In genomic region chr2:129056597-129056996, GRCm38 (mm10) we compare ENCODE assay signal across 10 mouse cellular contexts. TPM values are rescaled to one million over a fixed set of nuclear protein-coding genes. Genes with fewer than 3 reads are reported as not detected.
DNase-seq lines count a peak whose midpoint lies in the region; ATAC-seq and TF ChIP-seq lines count a peak whose summit lies in the region.
"Had no signal": no experiment of that assay in that cellular context is flagged by ENCODE, and none has a peak within 500 bp of the region (broad histone marks: within the 10 kb centered on the region; RNA-seq: fewer than 3 reads in every experiment).

No protein-coding gene starts in this region.

- no peak overlapping the region for H3K4me2 ChIP-seq in intestine, postnatal 0 days (replicated peaks; ENCODE audit: low read depth)
- H3K4me2 ChIP-seq in intestine, embryonic 16.5 days (ENCODE audit: low read depth, low read length) = no peak overlapping the region
- H3K4me2 ChIP-seq: embryonic facial prominence, embryonic 13.5 days; neural tube, embryonic 13.5 days had no signal

- H3K27me3 ChIP-seq in intestine, postnatal 0 days (replicated peaks; ENCODE audit: control insufficient read depth, insufficient read depth, low read length) = no peaks in the 10 kb centered on the region; the same call in 1 of the 2 replicates
- no peaks in the 10 kb centered on the region for H3K27me3 ChIP-seq in intestine, embryonic 16.5 days (replicated peaks; ENCODE audit: control insufficient read depth, insufficient read depth, low read length)
- H3K27me3 ChIP-seq: embryonic facial prominence, embryonic 13.5 days; neural tube, embryonic 13.5 days had no signal

- H3K9ac ChIP-seq in intestine, postnatal 0 days (ENCODE audit: low read depth, low read length) = no peak overlapping the region
- no peak overlapping the region for H3K9ac ChIP-seq in intestine, embryonic 16.5 days (ENCODE audit: low read depth, low read length)
- H3K9ac ChIP-seq: embryonic facial prominence, embryonic 13.5 days; neural tube, embryonic 13.5 days had no signal

- peak; percentile 7 to 24 for DNase-seq in CD8-positive naive resting alpha-beta T cell, adult 2 months (ENCODE audit: low read depth in 2 of 2, low spot score in 2 of 2)
- peak; percentile 23 for DNase-seq in T-cell, adult 2 months (ENCODE audit: low spot score)
- peak; percentile 53 for DNase-seq in lung, postnatal 36 days
- DNase-seq in ovary, adult 18-20 months (ENCODE audit: low spot score) = no peak
- DNase-seq in adrenal gland, postnatal 4 days (ENCODE audit: low spot score in 2 of 2) = no peak
- no peak for DNase-seq in left cerebral cortex, adult 11 months (ENCODE audit: low spot score)

- H3K4me3 ChIP-seq in intestine, postnatal 0 days (ENCODE audit: low read depth, low read length) = no peak overlapping the region
- H3K4me3 ChIP-seq in intestine, embryonic 16.5 days (ENCODE audit: low read length) = no peak overlapping the region
- H3K4me3 ChIP-seq: embryonic facial prominence, embryonic 13.5 days; neural tube, embryonic 13.5 days had no signal

- no peaks in the 10 kb centered on the region for H3K4me1 ChIP-seq in intestine, postnatal 0 days (replicated peaks; ENCODE audit: control insufficient read depth, insufficient read depth, low read length)
- no peaks in the 10 kb centered on the region for H3K4me1 ChIP-seq in intestine, embryonic 16.5 days (ENCODE audit: control insufficient read depth, insufficient read depth, low read length)
- H3K4me1 ChIP-seq: embryonic facial prominence, embryonic 13.5 days; neural tube, embryonic 13.5 days had no signal

- ATAC-seq in intestine, postnatal 0 days = no peak
- no peak for ATAC-seq in intestine, embryonic 16.5 days

- H3K27ac ChIP-seq in intestine, postnatal 0 days (ENCODE audit: low read depth, low read length) = no peak overlapping the region
- H3K27ac ChIP-seq in intestine, embryonic 16.5 days (ENCODE audit: low read length) = no peak overlapping the region
- H3K27ac ChIP-seq: embryonic facial prominence, embryonic 13.5 days; neural tube, embryonic 13.5 days had no signal

- TF ChIP-seq CTCF in intestine, postnatal 0 days (IDR thresholded peaks at IDR 0.05; ENCODE audit: low read depth) = peak; percentile 63

- 52% methylated on average over 9 of the region's 9 CpGs for WGBS in intestine, postnatal 0 days
- 53% methylated on average over 9 of the region's 9 CpGs for WGBS in intestine, embryonic 16.5 days

- H3K9me3 ChIP-seq in intestine, postnatal 0 days (ENCODE audit: control insufficient read depth) = 0 out of 2 replicates have a peak, but pooled peaks cover 4% of the 10 kb centered on the region
- H3K9me3 ChIP-seq in intestine, embryonic 16.5 days (ENCODE audit: control insufficient read depth, low read length) = 0 out of 2 replicates have a peak, but pooled peaks cover 3% of the 10 kb centered on the region

- H3K36me3 ChIP-seq in intestine, postnatal 0 days (ENCODE audit: control insufficient read depth, insufficient read depth) = no peaks in the 10 kb centered on the region
- no peaks in the 10 kb centered on the region for H3K36me3 ChIP-seq in intestine, embryonic 16.5 days (ENCODE audit: control insufficient read depth, insufficient read depth, low read length)
- H3K36me3 ChIP-seq: embryonic facial prominence, embryonic 13.5 days; neural tube, embryonic 13.5 days had no signal

RNA-seq across cellular contexts. Expression of gene Vinac1, which starts 8.6 kb away (rescaled TPM):
- polyA plus RNA-seq in intestine, postnatal 0 days (2015; fragmentation: Nextera tagmentation; extraction: Ambion mirVana) = not detected in 2 replicates
- 0.05 and 0.12 TPM in 2 replicates for polyA plus RNA-seq in intestine, embryonic 16.5 days (2015; fragmentation: Nextera tagmentation; extraction: Ambion mirVana)
- under 1 TPM; 0.14 to 0.25 TPM for total RNA-seq in adrenal gland, postnatal 4 days (2021)

RNA-seq across cellular contexts. Expression of gene Ttl, which starts 9.1 kb away (rescaled TPM):
- polyA plus RNA-seq in intestine, postnatal 0 days (2015; fragmentation: Nextera tagmentation; extraction: Ambion mirVana) = 3.4 and 3.5 TPM in 2 replicates
- 8.2 and 9.1 TPM in 2 replicates for polyA plus RNA-seq in intestine, embryonic 16.5 days (2015; fragmentation: Nextera tagmentation; extraction: Ambion mirVana)
- total RNA-seq in adrenal gland, postnatal 4 days (2021) = 10 to 100 TPM; 15.5 to 18.1 TPM

RNA-seq across cellular contexts. Expression of gene Polr1b, which starts 44.2 kb away (rescaled TPM):
- 5.3 and 6.0 TPM in 2 replicates for polyA plus RNA-seq in intestine, postnatal 0 days (2015; fragmentation: Nextera tagmentation; extraction: Ambion mirVana)
- 19.6 and 21.8 TPM in 2 replicates for polyA plus RNA-seq in intestine, embryonic 16.5 days (2015; fragmentation: Nextera tagmentation; extraction: Ambion mirVana)
- total RNA-seq in adrenal gland, postnatal 4 days (2021) = 10 to 100 TPM; 24.3 to 29.1 TPM

Comparison
In these comparisons a context has a peak if more than half of its experiments do, and no peak if none do; other contexts are left out.
1. DNase-seq: peak in CD8-positive naive resting alpha-beta T cell, adult 2 months (2 of 2), T-cell, adult 2 months (single experiment) and lung, postnatal 36 days (single experiment); none in ovary, adult 18-20 months (single experiment), adrenal gland, postnatal 4 days (0 of 2) and left cerebral cortex, adult 11 months (single experiment).